Mouse (Mus musculus): ENCODE measurements around the gene Bend6.

DNA sequence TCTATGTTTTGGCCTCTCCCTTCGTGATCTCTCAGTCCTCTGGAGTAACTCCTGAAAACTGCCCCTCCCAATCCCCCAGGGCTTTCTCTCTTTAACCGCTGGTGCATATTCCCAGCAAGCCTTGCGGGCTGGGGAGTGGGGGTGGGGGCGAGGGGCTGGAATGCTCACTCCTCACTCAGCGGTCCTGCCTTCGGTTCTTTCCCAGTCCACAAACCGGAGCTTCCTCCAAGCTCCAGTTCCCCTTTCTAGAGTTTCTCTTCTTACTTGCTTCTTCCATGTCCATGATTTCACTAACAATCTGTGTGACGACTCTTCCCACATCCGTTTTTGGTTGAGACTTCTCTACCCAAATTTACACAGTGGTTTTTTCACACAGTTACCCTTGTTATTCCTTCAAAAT, 4.0 kb downstream of the Bend6 start:
- TF ChIP-seq CTCF (IDR thresholded peaks at IDR 0.05; ENCODE audit: low read depth): no peak
- TF ChIP-seq EP300 (IDR thresholded peaks at IDR 0.05; ENCODE audit: low read depth): no peak
